Comparison of ENCODE assay signal across 20 mouse cellular contexts in the genomic region with DNA sequence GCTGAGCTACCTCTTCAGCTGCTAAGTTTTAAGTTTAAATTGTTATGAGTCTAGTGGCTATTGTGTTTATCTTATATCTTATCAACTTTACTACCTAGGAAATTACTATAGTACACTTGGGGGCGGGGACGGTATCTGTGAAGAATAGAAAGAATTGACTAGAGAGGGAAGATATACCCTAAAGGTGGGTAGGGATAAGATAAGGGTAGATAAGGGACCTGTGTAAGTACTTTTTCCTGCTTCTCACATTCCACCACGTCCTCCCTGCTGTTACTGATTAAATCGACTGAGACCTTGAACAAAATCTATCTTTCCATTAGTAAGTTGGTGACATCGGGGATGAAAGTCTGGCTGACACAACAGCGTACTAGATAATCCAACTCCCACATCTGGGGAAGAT.
"Had no signal": no experiment of that assay in that cellular context is flagged by ENCODE, and none has a peak within 500 bp of the region (broad histone marks: within the 10 kb centered on the region; RNA-seq: fewer than 3 reads in every experiment).

No protein-coding gene starts in this region.

- H3K9ac ChIP-seq: limb, embryonic 12.5 days; limb, embryonic 15.5 days; liver, embryonic 14.5 days; liver, postnatal 0 days; lung, embryonic 14.5 days; midbrain, embryonic 12.5 days; midbrain, embryonic 15.5 days; neural tube, embryonic 12.5 days; neural tube, embryonic 15.5 days had no signal

- H3K4me3 ChIP-seq: left cerebral cortex, adult 2 months; limb, embryonic 12.5 days; limb, embryonic 15.5 days; midbrain, embryonic 12.5 days; midbrain, embryonic 15.5 days; neural tube, embryonic 12.5 days; neural tube, embryonic 15.5 days had no signal

- DNase-seq: kidney, postnatal 36 days; layer of hippocampus, postnatal 36 days; liver, postnatal 0 days; lung, embryonic 14.5 days; right cerebral cortex, postnatal 14 days; right cerebral cortex, postnatal 4 days; thymus, adult 2 months; thymus, postnatal 14 days had no signal

- H3K27ac ChIP-seq: kidney, postnatal 0 days; left cerebral cortex, adult 2 months; limb, embryonic 12.5 days; limb, embryonic 15.5 days; liver, embryonic 14.5 days; midbrain, embryonic 12.5 days; midbrain, embryonic 15.5 days; neural tube, embryonic 12.5 days; neural tube, embryonic 15.5 days; stomach, postnatal 0 days had no signal

- H3K9me3 ChIP-seq: limb, embryonic 12.5 days; limb, embryonic 15.5 days; midbrain, embryonic 12.5 days; midbrain, embryonic 15.5 days; neural tube, embryonic 12.5 days; neural tube, embryonic 15.5 days had no signal

- H3K27me3 ChIP-seq: limb, embryonic 12.5 days; limb, embryonic 15.5 days; midbrain, embryonic 12.5 days; midbrain, embryonic 15.5 days; neural tube, embryonic 12.5 days; neural tube, embryonic 15.5 days had no signal

- H3K36me3 ChIP-seq: midbrain, embryonic 15.5 days had no signal

- H3K4me2 ChIP-seq: limb, embryonic 12.5 days; limb, embryonic 15.5 days; liver, embryonic 11.5 days; lung, embryonic 14.5 days; midbrain, embryonic 12.5 days; midbrain, embryonic 15.5 days; neural tube, embryonic 12.5 days; neural tube, embryonic 15.5 days had no signal

- ATAC-seq: liver, postnatal 0 days; lung, postnatal 0 days; midbrain, embryonic 15.5 days had no signal
